Mouse (Mus musculus) adrenal gland (tissue): ENCODE results near the gene Sympk.

Source experiments
- intact Hi-C: fragments of 180-260 bp; cut with DNase I; formaldehyde crosslinking; loops from one replicate; pipeline ENCODE4 v1.15.1; 2025

The Sympk gene

DNA sequence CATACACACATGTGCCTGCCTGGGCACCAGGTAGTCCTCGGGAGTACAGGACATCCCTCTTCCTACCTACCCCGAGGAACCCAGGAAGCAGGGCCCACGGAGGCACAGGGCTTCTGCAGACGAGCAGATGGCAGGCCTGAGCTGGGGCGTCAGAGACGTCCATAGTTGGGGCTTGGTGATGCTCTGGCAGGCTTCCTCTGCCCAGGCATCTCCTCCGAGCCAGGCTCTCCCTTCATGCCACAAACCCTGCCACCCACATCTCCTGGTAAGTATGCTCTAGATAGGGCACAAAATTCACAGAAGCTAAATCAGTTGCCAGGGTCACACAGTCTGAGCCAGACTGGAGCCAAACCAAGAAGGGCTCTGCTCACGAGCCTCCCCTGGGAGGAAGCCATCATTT, 26.0 kb downstream of the Sympk start:
- intact Hi-C loops = no loop called here

GRCm38 (mm10) chr7:19051161-19051560, 27.0 kb downstream of the Sympk start:
- intact Hi-C loops = no loop called here

- intact Hi-C loops = no loop called here
These were observed 28.4 kb downstream of the Sympk start for GRCm38 (mm10) chr7:19052345-19053135.

DNA sequence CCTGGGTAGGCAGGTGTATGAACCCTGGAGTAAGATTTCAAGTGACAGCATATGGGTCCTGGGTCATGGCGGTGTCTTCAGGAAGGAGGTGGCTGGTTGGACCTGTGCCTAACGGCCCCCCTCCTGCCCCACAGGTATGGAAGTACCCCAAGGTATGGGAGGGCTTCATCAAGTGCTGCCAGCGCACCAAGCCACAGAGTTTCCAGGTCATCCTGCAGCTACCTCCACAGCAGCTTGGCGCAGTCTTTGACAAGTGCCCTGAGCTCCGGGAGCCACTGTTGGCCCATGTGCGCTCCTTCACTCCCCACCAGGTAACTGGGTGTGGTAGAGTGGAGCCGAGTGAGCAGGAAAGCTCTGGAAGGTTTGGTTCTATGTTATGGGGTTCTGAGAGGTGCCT, 29.0 kb downstream of the Sympk start:
- intact Hi-C loops = no loop called here

- intact Hi-C loops = no loop called here
These were observed 30.0 kb downstream of the Sympk start, which contains the start of gene Rsph6a for GRCm38 (mm10) chr7:19054047-19054776. Rsph6a (plus strand) TSS chr7:19054690.

- intact Hi-C loops = no loop called here
These were observed 30.6 kb downstream of the Sympk start for GRCm38 (mm10) chr7:19054777-19055076.

DNA sequence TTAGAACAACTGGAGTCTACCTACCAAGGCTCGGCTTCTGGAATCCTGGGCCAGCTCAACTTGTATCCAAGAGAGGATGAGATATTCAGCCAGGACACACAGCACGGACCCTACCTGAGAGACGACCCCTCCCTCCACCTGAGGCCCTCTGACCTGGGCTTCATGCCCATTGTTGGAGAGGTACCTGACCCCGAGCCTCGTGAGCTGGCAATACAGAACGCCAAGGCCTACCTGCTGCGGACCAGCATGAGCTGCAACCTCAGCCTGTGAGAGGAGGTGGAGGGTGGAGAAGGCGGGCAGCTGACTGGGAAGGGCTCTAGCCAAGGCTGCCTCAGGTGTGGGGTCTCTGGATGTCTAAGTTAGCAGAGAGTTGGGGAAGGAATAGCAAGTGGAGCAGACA, 30.9 kb downstream of the Sympk start:
- intact Hi-C loops = no loop called here

DNA sequence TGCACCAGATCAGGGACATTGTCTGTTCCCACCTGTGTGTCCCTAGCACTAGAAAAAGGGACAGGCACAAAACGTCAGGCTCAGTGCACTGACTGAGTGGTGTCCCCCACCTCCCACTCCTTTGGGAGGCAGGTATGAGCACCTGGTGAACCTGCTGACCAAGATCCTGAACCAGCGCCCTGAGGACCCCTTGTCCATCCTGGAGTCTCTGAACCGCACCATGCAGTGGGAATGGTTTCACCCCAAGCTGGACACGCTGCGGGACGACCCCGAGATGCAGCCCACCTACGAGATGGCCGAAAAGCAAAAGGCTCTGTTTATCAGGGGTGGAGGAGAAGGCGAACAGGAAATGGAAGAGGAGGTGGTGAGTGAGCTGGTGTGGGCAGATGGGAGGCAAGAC, 33.2 kb downstream of the Sympk start:
- intact Hi-C loops = no loop called here

- intact Hi-C loops = no loop called here
These were observed 41.7 kb downstream of the Sympk start for GRCm38 (mm10) chr7:19065896-19066295.

GRCm38 (mm10) chr7:19067063-19067462, 42.9 kb downstream of the Sympk start:
- intact Hi-C loops = no loop called here

- intact Hi-C loops = no loop called here
These were observed 43.8 kb downstream of the Sympk start for GRCm38 (mm10) chr7:19067935-19068334.

DNA sequence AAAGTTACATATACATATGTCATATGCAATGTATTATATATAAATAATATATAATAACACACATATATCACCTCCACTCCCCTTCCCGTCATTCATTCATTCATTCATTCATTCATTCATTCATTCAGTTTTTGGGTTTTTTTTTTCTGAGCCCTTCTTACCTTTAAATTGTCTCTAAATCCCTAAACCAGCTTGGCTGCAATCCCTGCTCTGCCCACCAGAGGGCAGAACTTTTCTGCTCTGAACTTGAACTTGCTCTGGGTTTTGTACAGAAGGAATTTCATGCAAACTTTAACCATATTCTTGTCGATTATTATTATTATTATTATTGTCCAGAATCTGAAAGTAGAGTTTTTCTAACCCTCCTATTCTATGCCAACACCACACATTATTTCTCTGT, 44.5 kb downstream of the Sympk start:
- intact Hi-C loops = no loop called here

- intact Hi-C loops = no loop called here
These were observed 45.3 kb downstream of the Sympk start for GRCm38 (mm10) chr7:19069500-19069899.

GRCm38 (mm10) chr7:19071024-19071423, 46.8 kb downstream of the Sympk start:
- intact Hi-C loops = loop anchor here (2.0 kb wide), 1 partner anchor 22 kb away; no protein-coding TSS in a partner anchor

DNA sequence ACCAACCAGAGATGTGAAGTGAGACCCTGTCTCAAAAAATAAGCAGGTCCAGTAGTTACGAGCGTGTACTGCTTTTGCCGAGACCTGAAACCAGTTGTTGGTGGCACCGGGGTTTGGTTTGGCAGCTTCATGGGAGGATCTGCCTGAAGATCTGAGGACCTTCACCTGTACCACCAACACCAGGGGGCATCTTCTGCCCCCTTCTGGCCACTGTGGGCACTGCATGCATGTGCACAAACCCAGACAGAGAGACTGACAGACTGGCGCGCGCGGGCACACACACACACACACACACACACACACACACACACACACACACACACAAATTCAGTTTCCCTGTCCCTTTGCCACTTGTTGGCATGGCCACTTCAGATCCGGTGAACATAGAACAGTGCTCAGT, 49.3 kb downstream of the Sympk start:
- intact Hi-C loops = no loop called here

GRCm38 (mm10) chr7:19074494-19074893, 50.3 kb downstream of the Sympk start:
- intact Hi-C loops = no loop called here

DNA sequence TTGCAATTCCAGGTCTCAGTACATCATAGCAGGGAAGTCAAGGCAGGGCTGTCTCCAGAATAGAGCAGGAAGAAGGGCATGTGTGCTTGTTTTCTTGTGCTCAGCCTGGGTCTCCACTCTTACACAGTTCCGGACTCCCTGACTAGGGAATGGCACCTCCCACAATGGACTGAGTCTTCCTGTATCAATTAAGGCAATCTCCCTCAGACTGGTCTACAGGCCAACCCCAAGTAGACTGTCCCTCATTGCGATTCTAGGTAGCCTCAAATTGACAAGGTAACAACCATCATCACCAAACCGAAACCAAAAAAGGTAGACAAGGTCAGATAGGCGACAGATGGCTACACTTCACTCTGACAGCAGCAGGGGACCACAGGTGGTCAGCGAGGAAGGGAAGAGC, 51.1 kb downstream of the Sympk start:
- intact Hi-C loops = no loop called here

GRCm38 (mm10) chr7:19075723-19076585, 51.8 kb downstream of the Sympk start, which contains the start of gene Dmwd:
Dmwd (plus strand) TSS chr7:19076227.
- intact Hi-C loops = no loop called here

DNA sequence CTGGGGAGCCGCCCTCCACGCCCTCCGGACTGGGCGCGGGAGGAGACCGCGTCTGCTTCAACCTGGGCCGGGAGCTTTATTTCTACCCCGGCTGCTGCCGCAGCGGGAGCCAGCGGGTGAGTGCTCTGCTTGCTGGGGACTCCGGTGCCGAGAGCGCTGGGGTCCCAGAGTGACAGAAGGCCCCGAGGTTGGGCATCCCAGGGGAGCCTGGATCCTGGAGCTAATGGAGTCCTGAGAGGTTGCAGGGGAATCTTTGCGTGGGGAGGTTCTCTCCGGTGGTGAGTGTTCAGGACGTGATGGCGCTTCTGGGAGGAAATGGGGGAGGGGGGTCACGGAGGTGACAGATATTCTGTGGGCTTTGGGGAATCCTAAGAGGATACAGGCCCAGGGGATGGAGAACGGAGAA, 52.4 kb downstream of the Sympk start:
- intact Hi-C loops = no loop called here

DNA sequence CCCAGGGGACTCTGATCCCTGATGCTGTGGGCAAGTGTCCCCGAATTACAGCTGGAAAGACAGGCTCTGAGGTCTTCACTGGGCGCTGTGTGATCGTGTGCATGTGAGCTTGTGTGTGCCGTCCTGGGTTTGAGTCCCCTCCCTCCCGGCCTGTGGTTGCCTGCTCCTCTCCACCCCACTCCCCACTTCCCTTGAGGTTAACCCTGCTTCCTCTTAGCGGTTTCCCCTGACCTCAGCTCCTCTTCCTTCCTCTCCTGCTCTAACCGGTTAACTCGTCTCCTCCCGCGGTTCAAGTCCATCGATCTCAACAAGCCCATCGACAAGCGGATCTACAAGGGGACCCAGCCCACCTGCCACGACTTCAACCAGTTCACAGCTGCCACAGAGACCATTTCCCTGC, 53.6 kb downstream of the Sympk start:
- intact Hi-C loops = no loop called here

DNA sequence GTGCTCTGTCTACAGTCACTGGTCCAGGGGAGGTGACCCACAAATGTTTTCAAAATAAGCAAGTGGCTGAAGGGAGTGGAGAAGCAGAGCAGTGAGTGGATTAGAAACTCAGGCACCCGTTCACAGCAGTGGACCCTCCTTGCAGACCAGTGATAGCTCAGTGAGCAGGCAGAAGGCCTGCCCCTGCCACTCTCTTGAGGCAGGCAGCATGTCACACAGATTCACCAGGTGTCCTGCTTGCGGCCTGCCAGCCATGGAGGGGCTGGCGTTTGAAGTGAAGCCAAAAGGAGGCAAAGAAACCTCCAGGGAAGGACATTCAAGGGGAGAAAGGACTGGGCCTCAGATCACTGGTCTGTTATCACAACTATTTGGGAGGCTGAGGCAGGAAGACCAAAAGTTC, 54.6 kb downstream of the Sympk start:
- intact Hi-C loops = no loop called here

GRCm38 (mm10) chr7:19080451-19080950, 56.3 kb downstream of the Sympk start:
- intact Hi-C loops = no loop called here
